22 mouse cellular contexts compared by ENCODE assay signal in genomic region chr5:38616296-38616695, GRCm38 (mm10). TPM values are rescaled to one million over a fixed set of nuclear protein-coding genes. Genes with fewer than 3 reads are reported as not detected.
DNase-seq lines count a peak whose midpoint lies in the region; ATAC-seq and TF ChIP-seq lines count a peak whose summit lies in the region.
"Had no signal": no experiment of that assay in that cellular context is flagged by ENCODE, and none has a peak within 500 bp of the region (broad histone marks: within the 10 kb centered on the region; RNA-seq: fewer than 3 reads in every experiment).

No protein-coding gene starts in this region.

- no peak overlapping the region for H3K4me3 ChIP-seq in lung, postnatal 0 days (ENCODE audit: low read depth, low read length)
- H3K4me3 ChIP-seq: embryonic facial prominence, embryonic 13.5 days; embryonic facial prominence, embryonic 15.5 days; erythroblast, embryonic 14.5 days; forebrain, embryonic 10.5 days; forebrain, embryonic 12.5 days had no signal

- H3K27me3 ChIP-seq in lung, postnatal 0 days (replicated peaks; ENCODE audit: insufficient read depth, low read length): no peaks in the 10 kb centered on the region
- H3K27me3 ChIP-seq: embryonic facial prominence, embryonic 13.5 days; embryonic facial prominence, embryonic 15.5 days; forebrain, embryonic 12.5 days had no signal

- no peaks in the 10 kb centered on the region for H3K4me1 ChIP-seq in lung, postnatal 0 days (ENCODE audit: insufficient read depth, low read depth, low read length)
- H3K4me1 ChIP-seq: forebrain, embryonic 10.5 days; forebrain, embryonic 12.5 days had no signal

- H3K27ac ChIP-seq in lung, postnatal 0 days (ENCODE audit: low read length): no peak overlapping the region
- H3K27ac ChIP-seq: embryonic facial prominence, embryonic 13.5 days; embryonic facial prominence, embryonic 15.5 days; forebrain, embryonic 10.5 days; forebrain, embryonic 12.5 days had no signal

- peak; percentile 63 for ATAC-seq in lung, postnatal 0 days
- no peak for ATAC-seq in inflammation-experienced regulatory T-cells, adult 6 months
- ATAC-seq: forebrain, embryonic 14.5 days had no signal

- WGBS in lung, postnatal 0 days: 68% methylated on average over 1 of the region's 1 CpGs

- H3K9ac ChIP-seq in lung, postnatal 0 days (replicated peaks; ENCODE audit: low read depth): no peak overlapping the region
- H3K9ac ChIP-seq: embryonic facial prominence, embryonic 13.5 days; embryonic facial prominence, embryonic 15.5 days; forebrain, embryonic 12.5 days had no signal

- TF ChIP-seq EP300 in lung, postnatal 0 days (IDR thresholded peaks at IDR 0.05): no peak

- H3K9me3 ChIP-seq in lung, postnatal 0 days (ENCODE audit: low read length): no peaks in the 10 kb centered on the region
- H3K9me3 ChIP-seq: embryonic facial prominence, embryonic 13.5 days; embryonic facial prominence, embryonic 15.5 days; forebrain, embryonic 10.5 days; forebrain, embryonic 12.5 days had no signal

- peak; percentile 15 to 34 for DNase-seq in lung, adult 18-20 months
- DNase-seq in lung, postnatal 10 days: no peak
- peak; percentile 46 for DNase-seq in lung, postnatal 0 days (ENCODE audit: low spot score)
- DNase-seq in lung, postnatal 14 days: no peak
- peak; percentile 11 for DNase-seq in lung, postnatal 36 days
- DNase-seq: adrenal gland, adult 2 months; adrenal gland, postnatal 10 days; adrenal gland, postnatal 25 days; cerebellum, adult 11 months; cerebellum, adult 18-20 months; cerebellum, adult 8-10 months; cerebellum, adult 9-11 months; cerebellum, postnatal 14 days; cerebellum, postnatal 36 days; embryo, embryonic 11 days had no signal

- no peak for TF ChIP-seq CTCF in lung, postnatal 0 days (IDR thresholded peaks at IDR 0.05)

- H3K4me2 ChIP-seq in lung, postnatal 0 days (replicated peaks; ENCODE audit: low read depth, low read length): no peak overlapping the region
- H3K4me2 ChIP-seq: embryonic facial prominence, embryonic 13.5 days; embryonic facial prominence, embryonic 15.5 days; forebrain, embryonic 12.5 days had no signal

- no peaks in the 10 kb centered on the region for H3K36me3 ChIP-seq in lung, postnatal 0 days (ENCODE audit: insufficient read depth, low read length)
- H3K36me3 ChIP-seq: embryonic facial prominence, embryonic 13.5 days; embryonic facial prominence, embryonic 15.5 days; forebrain, embryonic 10.5 days; forebrain, embryonic 12.5 days had no signal

RNA-seq across cellular contexts. Expression of gene Wdr1, which starts 53.3 kb away (rescaled TPM):
- 158 and 175 TPM in 2 replicates for polyA plus RNA-seq in lung, postnatal 0 days (2015; fragmentation: Nextera tagmentation; extraction: Ambion mirVana)
- polyA plus RNA-seq in inflammation-experienced regulatory T-cells, adult 6 months (2017; shearing (Covaris generic)): 100 to 1,000 TPM; 339 to 508 (median 369) TPM

Comparison
In these comparisons a context has a peak if more than half of its experiments do, and no peak if none do; other contexts are left out.
1. DNase-seq: peak in lung, adult 18-20 months (2 of 2), lung, postnatal 0 days (single experiment) and lung, postnatal 36 days (single experiment); none in lung, postnatal 10 days (single experiment) and lung, postnatal 14 days (single experiment).